Mouse (Mus musculus) frontal cortex, postnatal 10 days (tissue): ENCODE results near the gene Olfr625-ps1.
"Not testable (repeated sequence)": the region's sequence is repeated elsewhere in the genome, so short reads cannot be mapped to it uniquely, and the experiment has no call there.

Experiments
- DNase-seq, 2 experiments: peaks; one replicate each; pipeline ENCODE4 v3.0.0; 2022; ENCODE audit warnings: low spot score in 2 of 2, mixed read lengths in 1 of 2

Olfr625-ps1 gene

DNA sequence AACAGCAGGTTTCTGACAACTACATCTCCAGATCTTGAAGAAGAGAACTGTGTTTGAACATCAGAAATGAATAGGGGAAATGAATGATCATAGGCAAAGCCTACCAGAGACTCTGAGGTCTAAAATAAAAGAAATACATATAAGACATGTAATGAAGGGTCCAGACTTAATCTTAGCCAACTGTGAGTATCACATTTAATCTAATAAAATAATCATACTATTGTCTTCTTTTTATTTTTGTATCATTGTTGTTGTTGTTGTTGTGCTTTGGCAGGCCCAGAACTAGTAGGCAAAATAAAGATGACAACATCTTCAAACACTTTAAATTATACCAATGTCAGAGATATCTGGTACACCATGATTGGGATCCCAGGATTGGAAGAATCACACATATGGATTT lies at the start of gene Olfr625-ps1:
TSS of gene Olfr625-ps1 (plus strand) at position 301 of the 400 bp plus-strand sequence.
- DNase-seq, result no peak

DNA sequence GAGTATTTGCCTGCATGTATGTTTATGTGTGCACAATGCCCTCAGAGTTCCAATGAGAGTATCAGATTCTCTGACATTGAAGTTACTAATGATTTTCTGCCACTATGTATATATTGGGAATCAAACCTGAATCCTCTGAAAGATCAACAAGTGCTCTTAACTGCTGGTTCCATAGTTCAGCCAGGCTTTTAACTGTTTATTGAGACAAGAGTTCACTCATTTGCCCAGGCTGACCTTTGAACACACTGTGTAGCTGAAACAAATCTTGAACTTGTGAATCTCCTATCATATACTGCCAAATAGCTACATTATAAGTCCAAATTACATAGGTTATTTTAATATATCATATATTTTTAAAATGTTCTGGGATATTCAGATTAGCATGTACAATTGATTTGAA lies 45.7 kb upstream of the Olfr625-ps1 start:
- no peak for DNase-seq

DNA sequence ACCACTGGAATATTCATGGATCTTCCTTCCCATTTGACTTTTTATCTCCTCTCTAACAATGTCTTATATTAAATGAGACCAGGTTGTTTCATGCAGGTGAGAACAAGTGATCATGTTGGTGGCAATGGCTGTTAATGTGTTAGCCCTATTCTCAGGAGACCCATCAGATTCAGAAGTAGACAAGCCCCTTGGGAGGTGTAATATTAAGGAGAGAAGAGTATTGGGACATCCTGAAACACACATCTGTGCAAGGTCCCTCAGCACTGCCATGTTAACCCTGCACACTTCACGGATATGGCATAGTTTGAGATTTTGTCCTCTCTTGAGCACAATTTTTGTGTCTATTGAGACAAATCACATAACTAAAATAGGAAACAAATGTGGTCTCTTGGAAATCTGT lies 39.9 kb upstream of the Olfr625-ps1 start, which contains the start of gene Olfr622:
TSS of gene Olfr622 (minus strand) at position 101 of the 400 bp plus-strand sequence.
- DNase-seq, result no peak

DNA sequence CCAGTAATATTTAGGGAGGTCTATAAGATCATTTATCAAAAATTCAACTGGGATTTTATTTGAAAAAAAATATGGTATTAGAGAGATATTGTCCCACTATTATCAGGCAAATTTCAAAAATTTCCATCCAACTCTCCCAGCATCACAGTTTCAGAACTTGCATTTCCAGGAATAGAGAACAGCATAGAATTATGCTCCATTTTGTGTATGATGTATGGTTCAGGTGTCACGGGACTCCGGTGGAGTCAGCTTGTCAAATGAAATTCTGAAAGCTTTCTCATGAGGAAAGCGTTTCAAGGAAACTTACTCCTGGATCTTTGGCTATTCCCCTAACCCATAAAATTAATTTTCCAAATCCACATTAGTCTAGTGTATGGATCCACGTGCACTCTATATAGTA lies 38.5 kb upstream of the Olfr625-ps1 start:
- no peak for DNase-seq

DNA sequence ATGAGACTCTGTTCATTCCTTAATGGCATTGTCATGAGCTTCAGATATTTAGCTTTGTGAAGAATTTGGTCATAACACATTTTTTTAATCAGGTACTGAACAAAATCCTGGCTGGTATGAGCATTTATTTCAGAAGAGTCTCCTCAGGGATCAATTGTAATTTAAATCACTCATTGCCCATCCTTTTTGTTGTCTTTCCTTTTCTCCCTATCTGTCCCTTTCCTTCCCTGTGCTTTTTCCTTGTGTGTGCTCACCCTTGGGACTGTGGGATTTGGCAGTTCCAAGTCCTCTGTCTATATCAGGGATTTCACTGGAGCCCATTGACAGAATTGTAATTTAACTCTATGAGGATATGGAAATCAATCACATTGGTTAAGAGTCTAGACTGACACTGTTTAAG lies 18.9 kb upstream of the Olfr625-ps1 start, which contains the start of gene Olfr623:
TSS of gene Olfr623 (minus strand) at position 101 of the 400 bp plus-strand sequence.
- DNase-seq, result no peak

DNA sequence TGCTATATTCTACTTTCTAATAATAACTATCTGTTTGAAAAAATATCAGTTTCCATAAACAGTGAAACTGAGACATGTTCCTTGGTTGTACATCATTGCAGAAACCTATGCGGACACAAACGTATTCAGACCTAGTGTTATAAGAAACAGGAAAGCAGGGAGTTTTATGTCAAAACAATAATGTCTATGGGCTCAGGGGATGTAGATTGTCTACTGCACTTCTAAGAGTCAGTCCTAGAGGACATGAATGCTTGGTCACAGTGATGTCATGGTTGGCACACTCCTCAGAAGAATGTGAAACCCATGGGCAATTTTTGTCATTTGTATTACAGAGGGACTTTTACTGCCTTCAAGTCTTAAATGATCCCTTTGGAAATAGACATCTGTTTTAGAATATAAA lies 11.4 kb upstream of the Olfr625-ps1 start, which contains the start of gene Olfr624:
TSS of gene Olfr624 (minus strand) at position 101 of the 400 bp plus-strand sequence.
- DNase-seq, result no peak

DNA sequence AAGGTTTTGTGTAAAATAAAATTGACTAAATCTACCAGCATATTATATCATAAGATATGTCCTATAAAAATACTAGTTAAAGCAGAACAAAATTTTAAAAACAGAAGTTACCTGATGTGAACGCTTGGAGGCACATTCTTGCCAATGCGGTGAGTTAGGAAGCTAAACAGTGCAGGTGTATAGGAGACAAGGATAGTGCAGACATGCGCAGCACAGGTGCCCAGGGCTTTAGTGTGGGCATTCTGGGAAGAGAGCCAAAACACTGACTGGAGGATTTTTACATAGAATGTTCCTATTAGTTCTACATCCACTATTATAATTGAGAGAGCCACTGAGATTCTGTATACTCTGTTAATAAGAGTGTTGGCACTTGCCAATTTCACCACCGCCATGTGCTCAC lies 16.9 kb downstream of the Olfr625-ps1 start:
- DNase-seq, result no peak

DNA sequence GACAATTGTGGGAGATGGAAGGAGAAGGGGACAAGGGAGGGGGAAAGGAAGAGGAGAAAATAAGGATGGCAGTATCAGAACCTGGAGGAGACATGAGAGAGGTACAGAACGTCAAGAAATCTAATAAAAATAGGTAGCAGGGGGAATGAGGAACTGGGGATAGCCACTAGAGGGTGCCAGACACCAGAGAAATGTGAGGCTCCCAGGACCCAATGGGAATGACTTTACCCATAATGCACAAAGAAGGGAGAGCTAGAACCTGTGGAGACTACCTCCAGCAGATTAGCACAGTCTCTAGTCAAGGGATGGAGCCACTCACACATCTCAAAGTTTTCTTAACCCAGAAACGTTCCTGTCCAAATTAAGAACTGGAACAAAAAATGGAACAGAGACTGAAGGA lies 29.5 kb downstream of the Olfr625-ps1 start:
- DNase-seq, result no peak

DNA sequence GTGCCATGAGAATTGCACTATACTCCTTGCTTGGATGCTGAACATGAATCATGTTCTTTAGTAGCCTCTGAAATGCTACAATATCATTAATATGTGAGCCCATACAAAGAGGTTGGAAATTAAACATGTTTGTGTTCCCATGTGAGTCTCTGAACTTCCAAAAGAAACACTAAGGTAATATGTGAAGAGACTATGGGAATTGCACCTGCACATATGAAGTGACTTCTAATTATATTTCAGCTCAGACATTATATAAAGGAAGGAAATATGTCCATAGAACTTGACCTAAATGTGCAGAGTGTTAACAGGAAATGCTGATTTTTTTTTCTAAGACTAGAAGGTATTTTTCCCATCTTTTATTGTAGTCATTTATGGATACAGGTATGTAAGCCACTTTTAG lies 31.9 kb downstream of the Olfr625-ps1 start, which contains the start of gene Olfr243:
TSS of gene Olfr243 (plus strand) at position 301 of the 400 bp plus-strand sequence.
- no peak for DNase-seq

DNA sequence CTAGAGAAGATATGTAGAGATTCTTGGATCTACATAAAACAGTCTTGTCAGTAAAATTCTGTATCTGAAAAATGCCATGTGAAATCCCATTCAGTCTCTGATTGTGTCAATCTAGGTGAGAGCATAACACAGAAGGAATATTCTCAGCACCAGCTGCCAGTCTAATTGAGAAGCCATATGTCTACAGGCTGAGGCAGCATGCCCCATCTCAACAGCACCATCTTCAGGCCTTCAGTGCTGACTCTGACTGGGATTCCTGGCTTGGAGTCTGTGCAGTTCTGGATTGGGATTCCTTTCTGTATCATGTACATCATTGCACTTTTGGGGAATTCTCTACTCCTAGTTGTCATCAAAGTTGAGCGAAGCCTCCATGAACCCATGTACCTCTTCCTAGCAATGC lies 33.9 kb downstream of the Olfr625-ps1 start:
- DNase-seq, result not testable (repeated sequence)

DNA sequence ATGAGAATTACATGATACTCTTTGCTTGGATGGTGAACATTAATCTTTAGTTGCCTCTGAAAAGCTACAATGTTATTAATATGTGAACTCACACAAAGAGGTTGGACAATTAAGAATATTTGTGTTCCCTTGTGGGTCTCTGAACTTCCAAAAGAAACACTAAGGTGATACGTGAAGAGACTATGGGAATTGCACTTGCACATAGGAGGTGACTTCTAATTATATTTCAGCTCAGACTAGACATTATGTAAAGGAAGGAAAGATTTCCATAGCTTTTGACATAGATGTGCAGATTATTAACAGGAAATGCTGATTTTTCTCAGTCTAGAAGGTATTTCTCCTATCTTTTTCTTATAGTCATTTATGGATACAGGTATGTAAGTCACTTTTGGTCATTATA lies 47.6 kb downstream of the Olfr625-ps1 start, which contains the start of gene Olfr628:
TSS of gene Olfr628 (plus strand) at position 301 of the 400 bp plus-strand sequence.
- no peak for DNase-seq
